Mouse (Mus musculus) erythroblast, embryonic 14.5 days (primary cell): Measurements from ENCODE around the gene Actr2.

Experiments used
- GATA1 ChIP-seq: IDR thresholded peaks from 2 replicates; pipeline ENCODE4 v1.6.1; 2012; ENCODE audit warnings: low read length, inconsistent platforms, mixed read lengths
- TAL1 ChIP-seq: IDR thresholded peaks from 3 replicates; pipeline ENCODE4 v1.6.1; 2012; ENCODE audit warnings: low read length, inconsistent platforms, mixed read lengths

- TF ChIP-seq GATA1 (no peak), TAL1 (no peak)
These were observed 37.2 kb upstream of the Actr2 start for GRCm38 (mm10) chr11:20149936-20150335.
